Mouse (Mus musculus): ENCODE measurements at regions not wholly inside any gene's neighbourhood (a gene's known extent, or its start where the extent isn't known, plus 50 kb on each side); places are given as distances from the start of the nearest gene placed in this dataset.

GRCm38 (mm10) chr5:149338016-149338696 lies 73.4 kb upstream of the Medag start:
- DNase-seq: no peak

GRCm38 (mm10) chr5:149338697-149339078 lies 72.9 kb upstream of the Medag start:
- no peak for DNase-seq

- DNase-seq: no peak
These were observed 71.2 kb upstream of the Medag start for GRCm38 (mm10) chr5:149340361-149340760.

- DNase-seq: no peak
These were observed 70.1 kb upstream of the Medag start for GRCm38 (mm10) chr5:149341461-149341860.

- no peak for DNase-seq
These were observed 67.7 kb upstream of the Medag start for GRCm38 (mm10) chr5:149343610-149344527.

GRCm38 (mm10) chr5:149344528-149344855 lies 67.1 kb upstream of the Medag start:
- no peak for DNase-seq

GRCm38 (mm10) chr5:149345161-149345560 lies 66.4 kb upstream of the Medag start:
- no peak for DNase-seq

- DNase-seq: no peak
These were observed 61.9 kb upstream of the Medag start for GRCm38 (mm10) chr5:149349685-149350084.

- DNase-seq: peak; percentile 57
These were observed 58.4 kb upstream of the Medag start for GRCm38 (mm10) chr5:149353039-149353655.

GRCm38 (mm10) chr5:149354448-149355115 lies 57.0 kb upstream of the Medag start:
- DNase-seq: no peak

GRCm38 (mm10) chr5:149355131-149355530 lies 56.4 kb upstream of the Medag start:
- DNase-seq: no peak

- no peak for DNase-seq
These were observed 54.6 kb upstream of the Medag start for GRCm38 (mm10) chr5:149356970-149357369.

Measured in gastrocnemius, postnatal 25 days (tissue).